In the genomic region with DNA sequence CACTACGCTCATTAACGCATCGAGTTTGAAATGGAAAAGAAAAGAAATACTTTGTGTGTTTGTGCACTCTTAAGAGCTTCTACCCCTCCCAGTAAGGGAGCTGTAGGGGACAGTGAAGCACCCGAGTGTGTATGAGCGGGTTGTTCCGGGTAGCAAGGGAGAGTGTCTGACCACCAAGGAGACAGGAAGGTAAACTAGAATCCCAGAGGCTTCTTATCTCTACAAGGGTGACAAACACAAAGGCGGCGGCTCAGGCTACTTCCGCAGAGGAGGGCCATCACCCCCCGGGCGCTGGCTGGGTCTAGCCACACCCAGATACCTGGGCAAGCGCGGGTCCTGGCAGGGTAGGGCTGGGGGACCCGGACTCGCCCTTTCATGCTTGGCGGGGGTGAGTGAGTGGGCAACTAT, we compare ENCODE assay signal across 8 mouse cellular contexts. TPM values are rescaled to one million over a fixed set of nuclear protein-coding genes. Genes with fewer than 3 reads are reported as not detected.
DNase-seq lines count a peak whose midpoint lies in the region; ATAC-seq and TF ChIP-seq lines count a peak whose summit lies in the region.

No protein-coding gene starts in this region.

- no peaks in the 10 kb centered on the region for H3K4me1 ChIP-seq in heart, postnatal 0 days (ENCODE audit: control insufficient read depth, insufficient read depth)
- peaks cover 7% of the 10 kb centered on the region; the same call in 1 of the 2 replicates for H3K4me1 ChIP-seq in forebrain, embryonic 16.5 days (replicated peaks; ENCODE audit: control insufficient read depth, insufficient read depth, low read length)
- H3K4me1 ChIP-seq in liver, embryonic 15.5 days (replicated peaks): peaks cover 40% of the 10 kb centered on the region

- peak overlapping the region; percentile 98 for H3K4me2 ChIP-seq in heart, postnatal 0 days (ENCODE audit: low read depth, low read length)
- peak overlapping the region; percentile 71 for H3K4me2 ChIP-seq in forebrain, embryonic 16.5 days (ENCODE audit: low read length)
- H3K4me2 ChIP-seq in liver, embryonic 15.5 days: peak overlapping the region; percentile 98

- no peaks in the 10 kb centered on the region for H3K9me3 ChIP-seq in heart, postnatal 0 days (replicated peaks; ENCODE audit: control insufficient read depth, low read length)
- H3K9me3 ChIP-seq in forebrain, embryonic 16.5 days (ENCODE audit: control insufficient read depth, low read length): no peaks in the 10 kb centered on the region
- H3K9me3 ChIP-seq in liver, embryonic 15.5 days (replicated peaks): no peaks in the 10 kb centered on the region

- TF ChIP-seq CTCF in heart, postnatal 0 days (IDR thresholded peaks at IDR 0.05; ENCODE audit: low read depth): no peak

- peak overlapping the region; percentile 76 for H3K9ac ChIP-seq in heart, postnatal 0 days (replicated peaks; ENCODE audit: low read depth, low read length)
- H3K9ac ChIP-seq in forebrain, embryonic 16.5 days (replicated peaks; ENCODE audit: low read depth, low read length): peak overlapping the region; percentile 72
- peak overlapping the region; percentile 59 for H3K9ac ChIP-seq in liver, embryonic 15.5 days

- peak overlapping the region; percentile 95 for H3K27ac ChIP-seq in heart, postnatal 0 days (ENCODE audit: low read depth)
- peak overlapping the region; percentile 62 for H3K27ac ChIP-seq in forebrain, embryonic 16.5 days (ENCODE audit: low read length)
- H3K27ac ChIP-seq in liver, embryonic 15.5 days (replicated peaks): peak overlapping the region; percentile 92

- H3K27me3 ChIP-seq in heart, postnatal 0 days (ENCODE audit: control insufficient read depth, insufficient read depth, low read length): no peaks in the 10 kb centered on the region
- no peaks in the 10 kb centered on the region for H3K27me3 ChIP-seq in forebrain, embryonic 16.5 days (replicated peaks; ENCODE audit: control insufficient read depth, insufficient read depth, low read length)
- H3K27me3 ChIP-seq in liver, embryonic 15.5 days: peaks cover 9% of the 10 kb centered on the region

- ATAC-seq in heart, postnatal 0 days (ENCODE audit: insufficient read depth, low read depth): peak; percentile 70
- ATAC-seq in forebrain, embryonic 16.5 days: peak; percentile 58
- peak; percentile 82 for ATAC-seq in liver, embryonic 15.5 days (ENCODE audit: insufficient read depth)

- peak; percentile 64 for DNase-seq in heart, postnatal 0 days (ENCODE audit: low spot score)
- DNase-seq in heart, postnatal 10 days: no peak
- peak; percentile 79 for DNase-seq in MEL-GATA-1-ER (ENCODE audit: extremely low read depth, low read depth)
- no peak for DNase-seq in right cerebral cortex, postnatal 14 days
- no peak for DNase-seq in layer of hippocampus, adult 18-20 months (ENCODE audit: low spot score in 2 of 2)
- no peak for DNase-seq in embryo, embryonic 10 days (ENCODE audit: low spot score)

- 0% methylated on average over 16 of the region's 16 CpGs for WGBS in heart, postnatal 0 days
- WGBS in forebrain, embryonic 16.5 days: under 1% methylated on average over 16 of the region's 16 CpGs
- WGBS in liver, embryonic 15.5 days (ENCODE audit: insufficient replicate concordance): under 1% methylated on average over 16 of the region's 16 CpGs

- peak overlapping the region; percentile 63 for H3K4me3 ChIP-seq in heart, postnatal 0 days (ENCODE audit: low read depth, low read length)
- H3K4me3 ChIP-seq in forebrain, embryonic 16.5 days (replicated peaks; ENCODE audit: low read length): peak overlapping the region; percentile 45
- peak overlapping the region; percentile 69 for H3K4me3 ChIP-seq in liver, embryonic 15.5 days (replicated peaks)

- intact Hi-C loops in heart, postnatal 10 days (cut with DNase I): loop anchor here (1.0 kb wide), 1 partner anchor 63 kb away; the partner anchor contains the start of gene Ep300

- no peaks in the 10 kb centered on the region for H3K36me3 ChIP-seq in heart, postnatal 0 days (replicated peaks; ENCODE audit: control insufficient read depth, insufficient read depth, low read length)
- no peaks in the 10 kb centered on the region for H3K36me3 ChIP-seq in forebrain, embryonic 16.5 days (ENCODE audit: control insufficient read depth, insufficient read depth)
- no peaks in the 10 kb centered on the region for H3K36me3 ChIP-seq in liver, embryonic 15.5 days (replicated peaks)

- no peak for TF ChIP-seq EP300 in heart, postnatal 0 days (IDR thresholded peaks at IDR 0.05; ENCODE audit: low read depth)

RNA-seq across cellular contexts. Expression of gene Rbx1, which starts 56.7 kb away (rescaled TPM):
- 59.6 and 131 TPM in 2 replicates for total RNA-seq in heart, postnatal 0 days (2014; rRNA removed; ENCODE audit: low replicate concordance)
- 445 and 462 TPM in 2 replicates for polyA plus RNA-seq in heart, postnatal 0 days (2015; fragmentation: Nextera tagmentation; extraction: Ambion mirVana)
- total RNA-seq in heart, postnatal 10 days (2021): 100 to 1,000 TPM; 145 to 164 TPM
- 449 and 466 TPM in 2 replicates for polyA plus RNA-seq in forebrain, embryonic 16.5 days (2015; fragmentation: Nextera tagmentation; extraction: Ambion mirVana)
- 195 and 226 TPM in 2 replicates for polyA plus RNA-seq in liver, embryonic 15.5 days (2015; fragmentation: Nextera tagmentation; extraction: Ambion mirVana)
- 100 to 1,000 TPM; 128 to 135 TPM for total RNA-seq in layer of hippocampus, adult 18-20 months (2021)

Comparison
In these comparisons a context has a peak if more than half of its experiments do, and no peak if none do; other contexts are left out.
1. DNase-seq: peak in heart, postnatal 0 days (single experiment) and MEL-GATA-1-ER (single experiment); none in heart, postnatal 10 days (0 of 2), right cerebral cortex, postnatal 14 days (single experiment), layer of hippocampus, adult 18-20 months (0 of 2) and embryo, embryonic 10 days (single experiment).
2. Peak in every context shown above with its lines, with median percentiles within 50 percentile points of each other: ATAC-seq, H3K27ac ChIP-seq, H3K4me2 ChIP-seq, H3K4me3 ChIP-seq and H3K9ac ChIP-seq.